Mouse (Mus musculus): Measurements from ENCODE around the gene Usp54.

GRCm38 (mm10) chr14:20640644-20641437, at the start of gene Usp54:
- no peak for TF ChIP-seq CTCF (conservative IDR thresholded peaks at IDR 0.05 in 1 of 2, IDR thresholded peaks at IDR 0.05 in 1 of 2; ENCODE audit: low read depth in 2 of 2, low read length in 2 of 2)
- TF ChIP-seq E2F4 (IDR thresholded peaks at IDR 0.05; ENCODE audit: insufficient replicate concordance, low read depth, low read length): no peak
- TF ChIP-seq USF1 (IDR thresholded peaks at IDR 0.05; ENCODE audit: low read depth, low read length): no peak
- no peak for TF ChIP-seq ZNF384 (IDR thresholded peaks at IDR 0.05; ENCODE audit: low read depth, low read length)
- peak; percentile 73 for TF ChIP-seq NELFE (IDR thresholded peaks at IDR 0.05; ENCODE audit: low read depth, low read length)
- peak; percentile 59; the same call in 1 of the 2 replicates for TF ChIP-seq TBP (conservative IDR thresholded peaks at IDR 0.05; ENCODE audit: low read depth, low read length)
- no peak for TF ChIP-seq BHLHE40 (IDR thresholded peaks at IDR 0.05; ENCODE audit: low read depth, low read length)
- no peak for TF ChIP-seq USF2 (conservative IDR thresholded peaks at IDR 0.05; ENCODE audit: low read depth, low read length)
- peak; percentile 99 for TF ChIP-seq MXI1 (IDR thresholded peaks at IDR 0.05; ENCODE audit: low read depth, low read length)
- peak; percentile 87 for TF ChIP-seq TCF12 (IDR thresholded peaks at IDR 0.05; ENCODE audit: low read depth, low read length)
- TF ChIP-seq POLR2A (IDR thresholded peaks at IDR 0.05; ENCODE audit: low read depth, low read length): peak; percentile 91

Measured in CH12.LX (cell line).